Mouse (Mus musculus): ENCODE results near the gene Wnt5b. TPM values are rescaled to one million over a fixed set of nuclear protein-coding genes. Genes with fewer than 3 reads are reported as not detected.
"Not testable (repeated sequence)": the region's sequence is repeated elsewhere in the genome, so short reads cannot be mapped to it uniquely, and the experiment has no call there.

Wnt5b gene
- polyA plus RNA-seq, 1 experiment from 2014 or later = 7.3 TPM

- no peak for ATAC-seq
- H3K27me3 ChIP-seq (replicated peaks) = no peaks in the 10 kb centered on the region
- 74% methylated on average over 9 of the region's 9 CpGs for WGBS
- no peak overlapping the region for H3K4me2 ChIP-seq (replicated peaks)
- H3K27ac ChIP-seq = no peak overlapping the region
- 0 out of 2 replicates have a peak, but pooled peaks cover 4% of the 10 kb centered on the region for H3K4me1 ChIP-seq (replicated peaks)
- H3K36me3 ChIP-seq = no peaks in the 10 kb centered on the region
- no peaks in the 10 kb centered on the region for H3K9me3 ChIP-seq
- no peak overlapping the region for H3K4me3 ChIP-seq (replicated peaks)
- no peak overlapping the region for H3K9ac ChIP-seq
Observed at GRCm38 (mm10) chr6:119491997-119492629, 52.0 kb downstream of the Wnt5b start.

DNA sequence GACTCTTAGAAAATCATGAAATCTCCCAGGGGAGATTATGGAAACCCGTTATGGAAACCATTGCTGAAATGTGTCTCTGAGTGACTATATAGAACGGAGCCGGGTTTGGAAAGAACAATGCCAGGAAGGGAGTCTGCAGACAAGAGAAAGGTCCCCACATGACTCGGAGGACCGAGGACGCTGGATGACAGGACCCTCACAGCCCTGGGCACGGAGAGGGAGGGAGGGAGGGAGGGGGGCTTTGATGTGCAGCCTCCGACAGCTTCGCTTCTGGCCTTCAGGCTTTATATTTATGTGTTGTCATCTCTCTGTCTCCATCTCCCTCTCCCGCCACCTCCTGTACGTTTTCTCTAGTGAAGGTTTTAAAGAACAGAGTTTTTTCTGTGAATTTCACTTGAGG lies 53.1 kb downstream of the Wnt5b start:
- Histone ChIP-seq H3K9ac (no peak overlapping the region), H3K4me1 (replicated peaks) (0 out of 2 replicates have a peak, but pooled peaks cover 5% of the 10 kb centered on the region), H3K9me3 (no peaks in the 10 kb centered on the region), H3K27ac (no peak overlapping the region), H3K36me3 (no peaks in the 10 kb centered on the region), H3K4me2 (replicated peaks) (no peak overlapping the region), H3K27me3 (replicated peaks) (no peaks in the 10 kb centered on the region), H3K4me3 (replicated peaks) (no peak overlapping the region)
- 70% methylated on average over 11 of the region's 11 CpGs for WGBS
- no peak for ATAC-seq

GRCm38 (mm10) chr6:119490549-119490948 lies 53.6 kb downstream of the Wnt5b start:
- Histone ChIP-seq H3K4me2 (replicated peaks) (0 out of 2 replicates have a peak overlapping the region, but pooled peaks have one; percentile 4), H3K9ac (no peak overlapping the region), H3K4me1 (replicated peaks) (peaks cover 10% of the 10 kb centered on the region), H3K4me3 (replicated peaks) (no peak overlapping the region), H3K36me3 (no peaks in the 10 kb centered on the region), H3K27ac (no peak overlapping the region), H3K9me3 (no peaks in the 10 kb centered on the region), H3K27me3 (replicated peaks) (no peaks in the 10 kb centered on the region)
- ATAC-seq = no peak
- WGBS = 44% methylated on average over 11 of the region's 11 CpGs

GRCm38 (mm10) chr6:119489765-119490164 lies 54.4 kb downstream of the Wnt5b start:
- Histone ChIP-seq H3K9me3 (no peaks in the 10 kb centered on the region), H3K36me3 (no peaks in the 10 kb centered on the region), H3K27ac (no peak overlapping the region), H3K9ac (no peak overlapping the region), H3K27me3 (replicated peaks) (no peaks in the 10 kb centered on the region), H3K4me3 (replicated peaks) (no peak overlapping the region), H3K4me1 (replicated peaks) (peaks cover 12% of the 10 kb centered on the region), H3K4me2 (replicated peaks) (peak overlapping the region; percentile 22; the same call in 1 of the 2 replicates)
- no peak for ATAC-seq
- 12% methylated on average over 5 of the region's 5 CpGs for WGBS

DNA sequence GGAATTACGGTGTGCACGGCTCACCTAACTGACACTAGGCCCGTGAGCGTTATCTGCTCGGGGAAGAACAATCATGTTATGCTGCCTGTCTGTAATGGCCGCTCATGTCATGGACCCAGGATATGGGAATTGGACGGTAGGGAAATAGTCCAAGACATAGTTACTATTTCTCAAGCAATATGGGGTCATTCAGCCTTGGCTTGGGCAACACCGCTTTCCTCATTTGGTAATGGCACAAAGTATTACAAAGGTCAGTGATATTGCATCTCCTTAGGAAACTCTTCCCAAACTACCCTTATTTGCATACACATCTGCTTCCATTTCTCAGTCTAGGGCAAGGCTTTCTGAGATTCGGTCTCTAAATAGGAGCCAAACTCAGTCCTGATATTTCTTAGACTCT lies 56.5 kb downstream of the Wnt5b start:
- 88% methylated on average over 9 of the region's 9 CpGs for WGBS
- Histone ChIP-seq H3K27ac (no peak overlapping the region), H3K4me2 (replicated peaks) (no peak overlapping the region), H3K4me3 (replicated peaks) (no peak overlapping the region), H3K4me1 (replicated peaks) (peaks cover 24% of the 10 kb centered on the region), H3K9ac (no peak overlapping the region), H3K36me3 (0 out of 2 replicates have a peak, but pooled peaks cover 4% of the 10 kb centered on the region), H3K27me3 (replicated peaks) (no peaks in the 10 kb centered on the region), H3K9me3 (no peaks in the 10 kb centered on the region)
- no peak for ATAC-seq

GRCm38 (mm10) chr6:119487085-119487458 lies 57.1 kb downstream of the Wnt5b start:
- no peaks in the 10 kb centered on the region for H3K27me3 ChIP-seq (replicated peaks)
- no peak overlapping the region for H3K27ac ChIP-seq
- no peak overlapping the region for H3K4me2 ChIP-seq (replicated peaks)
- H3K36me3 ChIP-seq = 0 out of 2 replicates have a peak, but pooled peaks cover 4% of the 10 kb centered on the region
- no peak overlapping the region for H3K9ac ChIP-seq
- no peaks in the 10 kb centered on the region for H3K9me3 ChIP-seq
- H3K4me3 ChIP-seq (replicated peaks) = no peak overlapping the region
- WGBS = 64% methylated on average over 7 of the region's 7 CpGs
- peak; percentile 60 for ATAC-seq
- peaks cover 24% of the 10 kb centered on the region for H3K4me1 ChIP-seq (replicated peaks)

DNA sequence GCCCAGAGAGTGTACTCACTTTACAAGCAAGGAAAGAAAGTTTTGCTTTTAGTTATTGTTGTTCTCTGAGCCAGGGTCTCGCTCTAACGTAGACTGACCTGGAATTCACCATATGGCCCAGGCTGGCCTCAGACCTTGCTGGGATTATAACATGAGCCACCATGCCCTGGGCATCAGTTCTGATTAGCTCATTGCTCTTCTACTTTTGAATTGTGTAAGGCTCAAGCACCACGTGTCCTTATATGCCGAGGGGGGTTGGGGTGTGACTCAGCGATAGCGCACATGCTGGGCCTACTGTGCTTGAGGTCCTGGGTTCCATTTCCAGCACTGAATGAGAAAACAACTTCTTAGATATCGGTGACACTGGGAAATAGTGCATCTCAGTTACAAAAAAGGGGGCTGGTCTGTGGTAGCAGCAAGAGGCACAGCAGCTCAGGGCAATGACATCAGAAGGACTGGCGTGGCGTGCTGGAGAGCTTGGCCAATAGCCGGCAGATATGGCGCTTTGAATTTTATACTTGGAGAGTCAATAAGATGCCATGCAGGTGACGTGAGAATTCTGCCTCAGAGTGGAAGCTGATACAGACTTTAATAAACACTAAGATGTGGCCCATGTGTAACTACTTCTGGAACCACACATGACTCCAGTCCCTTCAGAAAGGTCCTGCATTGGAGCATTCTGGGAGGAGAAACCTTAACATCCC lies 57.6 kb downstream of the Wnt5b start:
- no peaks in the 10 kb centered on the region for H3K27me3 ChIP-seq (replicated peaks)
- no peaks in the 10 kb centered on the region for H3K9me3 ChIP-seq
- no peak for ATAC-seq
- H3K27ac ChIP-seq = no peak overlapping the region
- H3K36me3 ChIP-seq = 0 out of 2 replicates have a peak, but pooled peaks cover 4% of the 10 kb centered on the region
- H3K4me1 ChIP-seq (replicated peaks) = peaks cover 24% of the 10 kb centered on the region
- H3K9ac ChIP-seq = no peak overlapping the region
- WGBS = 82% methylated on average over 12 of the region's 12 CpGs
- H3K4me2 ChIP-seq (replicated peaks) = no peak overlapping the region
- H3K4me3 ChIP-seq (replicated peaks) = no peak overlapping the region

DNA sequence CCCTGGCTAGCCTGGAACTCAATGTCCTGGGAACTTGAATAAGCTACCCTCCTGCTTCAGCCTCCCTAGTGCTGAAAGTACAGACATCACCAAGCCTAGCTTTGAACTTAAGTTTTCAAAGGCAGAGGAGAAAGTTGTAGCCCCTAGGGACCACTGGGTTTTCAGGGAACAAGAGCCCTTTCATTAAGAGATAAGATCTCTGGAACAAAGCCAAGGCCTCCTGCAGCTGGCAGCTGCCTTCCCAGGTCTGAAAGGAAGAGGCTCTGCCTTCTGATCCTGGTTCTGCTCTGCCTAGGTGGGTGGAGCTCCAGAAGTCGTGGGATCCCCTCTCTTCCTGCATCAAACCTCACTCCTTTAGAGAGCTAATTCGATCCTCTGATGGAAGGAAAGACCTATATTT lies 58.7 kb downstream of the Wnt5b start:
- H3K4me1 ChIP-seq (replicated peaks) = peaks cover 28% of the 10 kb centered on the region
- H3K9me3 ChIP-seq = no peaks in the 10 kb centered on the region
- no peak overlapping the region for H3K4me3 ChIP-seq (replicated peaks)
- H3K4me2 ChIP-seq (replicated peaks) = no peak overlapping the region
- H3K36me3 ChIP-seq = 0 out of 2 replicates have a peak, but pooled peaks cover 4% of the 10 kb centered on the region
- ATAC-seq = no peak
- no peak overlapping the region; the same call in 1 of the 2 replicates for H3K27ac ChIP-seq
- no peak overlapping the region for H3K9ac ChIP-seq
- H3K27me3 ChIP-seq (replicated peaks) = no peaks in the 10 kb centered on the region
- WGBS = 8% methylated on average over 2 of the region's 2 CpGs

GRCm38 (mm10) chr6:119482958-119483600 lies 61.1 kb downstream of the Wnt5b start:
- ATAC-seq = no peak
- peak overlapping the region; percentile 87 for H3K4me2 ChIP-seq (replicated peaks)
- H3K4me1 ChIP-seq (replicated peaks) = peaks cover 28% of the 10 kb centered on the region

DNA sequence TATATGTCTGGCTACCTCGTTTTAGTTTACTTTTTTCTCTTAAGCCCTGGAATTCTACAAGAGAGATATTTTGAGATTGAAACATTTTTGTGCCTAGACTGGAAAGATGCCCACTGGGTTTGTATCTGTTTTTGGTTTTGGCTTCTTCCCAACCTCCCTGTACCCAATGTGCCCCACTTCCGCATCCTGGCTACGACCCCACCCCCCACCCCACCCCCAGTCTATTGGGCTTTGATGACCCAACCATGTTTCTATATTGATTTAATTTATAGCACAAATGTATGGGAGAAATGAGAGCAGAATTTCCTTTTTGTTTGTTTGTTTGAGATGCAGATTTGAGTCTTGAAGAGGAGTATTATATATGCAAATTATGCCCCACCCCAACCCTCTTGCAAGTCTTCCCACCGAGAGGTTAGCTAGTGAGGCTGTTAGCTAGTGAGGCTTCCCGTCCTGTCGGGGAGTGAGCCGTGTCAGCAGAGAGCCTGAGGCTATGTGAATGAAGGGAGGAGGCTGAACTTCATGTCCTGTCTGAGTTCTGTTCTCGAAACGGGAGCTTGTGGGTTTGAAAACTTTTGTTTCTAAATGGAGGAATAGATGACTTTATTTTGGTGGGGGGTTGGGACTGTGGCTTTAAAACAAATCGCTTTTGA lies 62.3 kb downstream of the Wnt5b start:
- not testable (repeated sequence) for ATAC-seq; H3K27me3 ChIP-seq (replicated peaks); H3K27ac ChIP-seq; H3K9ac ChIP-seq; H3K9me3 ChIP-seq; H3K36me3 ChIP-seq
- Histone ChIP-seq H3K4me1 (replicated peaks) (peaks cover 38% of the 10 kb centered on the region), H3K4me2 (replicated peaks) (peak overlapping the region; percentile 87), H3K4me3 (replicated peaks) (peak overlapping the region; percentile 27)
- WGBS = 3% methylated on average over 10 of the region's 10 CpGs

More at GRCm38 (mm10) chr6:119482958-119483600, 61.1 kb downstream of the Wnt5b start:
- no peaks in the 10 kb centered on the region for H3K9me3 ChIP-seq
- 0 out of 2 replicates have a peak overlapping the region, but pooled peaks have one; percentile 36 for H3K27ac ChIP-seq
- WGBS = 45% methylated on average over 16 of the region's 16 CpGs
- H3K36me3 ChIP-seq = 0 out of 2 replicates have a peak, but pooled peaks cover 4% of the 10 kb centered on the region
- H3K4me3 ChIP-seq (replicated peaks) = peak overlapping the region; percentile 21
- H3K27me3 ChIP-seq (replicated peaks) = no peaks in the 10 kb centered on the region
- H3K9ac ChIP-seq = 0 out of 2 replicates have a peak overlapping the region, but pooled peaks have one; percentile 17

DNA sequence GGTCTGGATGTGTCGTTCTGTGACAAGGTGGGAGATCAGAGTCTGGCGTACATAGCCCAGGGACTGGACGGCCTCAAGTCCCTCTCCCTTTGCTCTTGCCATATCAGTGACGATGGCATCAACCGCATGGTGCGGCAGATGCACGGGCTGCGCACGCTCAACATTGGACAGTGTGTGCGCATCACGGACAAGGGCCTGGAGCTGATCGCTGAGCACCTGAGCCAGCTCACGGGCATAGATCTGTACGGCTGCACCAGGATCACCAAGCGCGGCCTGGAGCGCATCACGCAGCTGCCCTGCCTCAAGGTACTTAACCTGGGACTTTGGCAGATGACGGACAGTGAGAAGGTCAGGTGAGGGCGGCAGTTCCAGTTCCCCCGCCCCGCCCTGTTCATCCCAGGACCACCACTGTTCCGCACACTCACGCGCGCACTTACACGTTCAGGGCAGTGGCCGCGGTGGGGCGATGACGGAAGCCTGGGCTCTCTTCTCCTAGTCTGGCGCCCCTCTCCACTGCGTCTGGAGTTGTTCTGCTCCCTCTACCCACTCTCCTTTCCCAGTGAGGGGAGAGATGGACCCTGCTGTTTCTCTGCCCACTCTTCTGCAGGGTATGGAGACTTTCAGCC lies 63.3 kb downstream of the Wnt5b start:
- Histone ChIP-seq H3K4me1 (replicated peaks) (peaks cover 35% of the 10 kb centered on the region), H3K36me3 (0 out of 2 replicates have a peak, but pooled peaks cover 4% of the 10 kb centered on the region), H3K9me3 (no peaks in the 10 kb centered on the region), H3K27ac (peak overlapping the region; percentile 95), H3K4me3 (replicated peaks) (peak overlapping the region; percentile 59), H3K4me2 (replicated peaks) (peak overlapping the region; percentile 87), H3K9ac (peak overlapping the region; percentile 58), H3K27me3 (replicated peaks) (no peaks in the 10 kb centered on the region)
- no peak for ATAC-seq
- WGBS = under 1% methylated on average over 33 of the region's 33 CpGs

All from intestine, embryonic 15.5 days (tissue).